In the genomic region with DNA sequence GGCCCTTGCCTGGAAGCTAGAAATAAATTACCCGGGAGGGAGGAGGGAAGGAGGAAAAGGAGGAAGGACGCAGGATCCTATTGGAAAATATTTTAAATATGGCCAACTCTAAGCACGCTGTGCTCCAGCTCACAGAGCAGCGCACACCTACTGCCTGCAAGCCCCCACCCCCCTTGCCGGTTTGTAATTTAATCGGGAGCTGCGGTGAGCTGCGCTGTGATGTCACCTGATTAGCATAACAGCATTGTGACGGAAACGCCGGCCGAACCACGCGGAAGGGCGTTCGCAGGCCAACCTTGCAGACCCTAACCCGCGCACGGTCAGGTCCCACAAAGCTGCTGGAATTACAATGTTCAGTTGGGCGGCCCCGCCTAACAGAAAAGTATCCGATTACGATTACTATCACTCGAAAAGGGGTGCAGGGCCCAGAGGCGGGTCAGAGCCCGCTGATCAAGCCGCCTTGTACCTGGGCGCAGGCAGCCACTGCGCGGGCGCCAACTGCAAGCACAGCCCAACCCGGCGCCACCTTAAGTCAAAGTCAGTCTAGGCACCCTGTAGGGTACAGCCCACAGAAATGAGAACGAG, we compare ENCODE assay signal across 7 mouse cellular contexts.
DNase-seq lines count a peak whose midpoint lies in the region; ATAC-seq and TF ChIP-seq lines count a peak whose summit lies in the region.

No protein-coding gene starts in this region.

- peak; percentile 87 for ATAC-seq in inflammation-experienced regulatory T-cells, adult 6 months
- ATAC-seq in liver, embryonic 15.5 days (ENCODE audit: insufficient read depth) = peak; percentile 79
- ATAC-seq in stomach, postnatal 0 days (ENCODE audit: low FRiP score, low TSS enrichment) = peak; percentile 94

- H3K9ac ChIP-seq in liver, embryonic 15.5 days = peak overlapping the region; percentile 40
- H3K9ac ChIP-seq in stomach, postnatal 0 days (ENCODE audit: low read length) = peak overlapping the region; percentile 68

- WGBS in liver, embryonic 15.5 days (ENCODE audit: insufficient replicate concordance) = under 1% methylated on average over 34 of the region's 34 CpGs
- 3% methylated on average over 34 of the region's 34 CpGs for WGBS in stomach, postnatal 0 days

- no peak for TF ChIP-seq EP300 in stomach, postnatal 0 days (optimal IDR thresholded peaks at IDR 0.05)

- H3K36me3 ChIP-seq in liver, embryonic 15.5 days (replicated peaks) = no peaks in the 10 kb centered on the region
- H3K36me3 ChIP-seq in stomach, postnatal 0 days (ENCODE audit: control insufficient read depth, insufficient read depth, low read length) = no peaks in the 10 kb centered on the region

- peak; percentile 74 to 90 for DNase-seq in adrenal gland, adult (ENCODE audit: inconsistent age in 2 of 2, low spot score in 1 of 2)
- DNase-seq in cerebellum, postnatal 10 days = peak; percentile 60 to 72
- DNase-seq in gastrocnemius, postnatal 25 days = peak; percentile 53
- peak; percentile 82 for DNase-seq in neural tube, embryonic 10.5 days (ENCODE audit: extremely low spot score, low spot score)
- DNase-seq in stomach, postnatal 0 days (ENCODE audit: low spot score) = peak; percentile 85

- peak; percentile 51 for TF ChIP-seq CTCF in stomach, postnatal 0 days (IDR thresholded peaks at IDR 0.05; ENCODE audit: low read depth)

- peak overlapping the region; percentile 79 for H3K27ac ChIP-seq in liver, embryonic 15.5 days (replicated peaks)
- H3K27ac ChIP-seq in stomach, postnatal 0 days (replicated peaks) = peak overlapping the region; percentile 94

- H3K9me3 ChIP-seq in liver, embryonic 15.5 days (replicated peaks) = no peaks in the 10 kb centered on the region
- no peaks in the 10 kb centered on the region for H3K9me3 ChIP-seq in stomach, postnatal 0 days (ENCODE audit: control insufficient read depth, low read length)

- peak overlapping the region; percentile 69 for H3K4me2 ChIP-seq in liver, embryonic 15.5 days
- peak overlapping the region; percentile 68 for H3K4me2 ChIP-seq in stomach, postnatal 0 days (replicated peaks; ENCODE audit: low read depth)

- peaks cover 29% of the 10 kb centered on the region for H3K4me1 ChIP-seq in liver, embryonic 15.5 days (replicated peaks)
- peaks cover 3% of the 10 kb centered on the region; the same call in 1 of the 2 replicates for H3K4me1 ChIP-seq in stomach, postnatal 0 days (replicated peaks; ENCODE audit: control insufficient read depth, insufficient read depth)

- H3K4me3 ChIP-seq in liver, embryonic 15.5 days (replicated peaks) = peak overlapping the region; percentile 59
- peak overlapping the region; percentile 43 for H3K4me3 ChIP-seq in stomach, postnatal 0 days (ENCODE audit: low read depth, low read length)

- peaks cover 53% of the 10 kb centered on the region for H3K27me3 ChIP-seq in liver, embryonic 15.5 days
- no peaks in the 10 kb centered on the region for H3K27me3 ChIP-seq in stomach, postnatal 0 days (ENCODE audit: control insufficient read depth, insufficient read depth, low read length)

Comparison
In these comparisons a context has a peak if more than half of its experiments do, and no peak if none do; other contexts are left out.
1. Peak in every context shown above with its lines: DNase-seq, ATAC-seq, H3K4me3 ChIP-seq and H3K27ac ChIP-seq.